Mouse (Mus musculus): ENCODE data around the gene Tfeb. TPM values are rescaled to one million over a fixed set of nuclear protein-coding genes. Genes with fewer than 3 reads are reported as not detected.

The Tfeb gene
- polyA plus RNA-seq, 1 experiment from 2014 or later, result 23.0 TPM

GRCm38 (mm10) chr17:47748791-47749553 lies 12.1 kb downstream of the Tfeb start:
- no peaks in the 10 kb centered on the region for H3K4me1 ChIP-seq (replicated peaks; ENCODE audit: insufficient read depth, low read length)
- H3K36me3 ChIP-seq (ENCODE audit: insufficient read depth, low read length), result no peaks in the 10 kb centered on the region
- peak; percentile 22 for DNase-seq (ENCODE audit: low spot score)
- WGBS, result 53% methylated on average over 14 of the region's 14 CpGs
- no peak overlapping the region for H3K4me2 ChIP-seq (ENCODE audit: low read length)
- 0 out of 2 replicates have a peak overlapping the region, but pooled peaks have one; percentile 37 for H3K27ac ChIP-seq
- peak; percentile 22; the same call in 1 of the 2 replicates for ATAC-seq (replicated peaks; ENCODE audit: low FRiP score, low read depth)
- H3K4me3 ChIP-seq (replicated peaks; ENCODE audit: low read depth, low read length), result no peak overlapping the region
- no peak overlapping the region for H3K9ac ChIP-seq (ENCODE audit: low read depth, low read length)
- H3K9me3 ChIP-seq (replicated peaks; ENCODE audit: low read length), result no peaks in the 10 kb centered on the region
- TF ChIP-seq CTCF (IDR thresholded peaks at IDR 0.05; ENCODE audit: low read depth), result no peak
- no peaks in the 10 kb centered on the region for H3K27me3 ChIP-seq (ENCODE audit: insufficient read depth, low read length)

- no peak for DNase-seq (ENCODE audit: low spot score)
- TF ChIP-seq CTCF (IDR thresholded peaks at IDR 0.05; ENCODE audit: low read depth), result no peak
- H3K9ac ChIP-seq (ENCODE audit: low read depth, low read length), result no peak overlapping the region
- H3K4me1 ChIP-seq (replicated peaks; ENCODE audit: insufficient read depth, low read length), result no peaks in the 10 kb centered on the region
- no peak overlapping the region for H3K4me3 ChIP-seq (replicated peaks; ENCODE audit: low read depth, low read length)
- 69% methylated on average over 3 of the region's 3 CpGs for WGBS
- no peaks in the 10 kb centered on the region for H3K9me3 ChIP-seq (replicated peaks; ENCODE audit: low read length)
- H3K27me3 ChIP-seq (ENCODE audit: insufficient read depth, low read length), result no peaks in the 10 kb centered on the region
- no peak overlapping the region for H3K4me2 ChIP-seq (ENCODE audit: low read length)
- no peaks in the 10 kb centered on the region for H3K36me3 ChIP-seq (ENCODE audit: insufficient read depth, low read length)
- no peak for ATAC-seq (replicated peaks; ENCODE audit: low FRiP score, low read depth)
- H3K27ac ChIP-seq, result no peak overlapping the region
Measured at GRCm38 (mm10) chr17:47749626-47750025, 12.8 kb downstream of the Tfeb start.

- WGBS, result 61% methylated on average over 6 of the region's 6 CpGs
- ATAC-seq (replicated peaks; ENCODE audit: low FRiP score, low read depth), result no peak
- H3K27me3 ChIP-seq (ENCODE audit: insufficient read depth, low read length), result no peaks in the 10 kb centered on the region
Measured at GRCm38 (mm10) chr17:47750101-47750500, 13.3 kb downstream of the Tfeb start.

GRCm38 (mm10) chr17:47751811-47752210 lies 15.0 kb downstream of the Tfeb start:
- DNase-seq (ENCODE audit: low spot score) (no peak), ATAC-seq (replicated peaks; ENCODE audit: low FRiP score, low read depth) (no peak)
- 72% methylated on average over 5 of the region's 5 CpGs for WGBS
- Histone ChIP-seq H3K4me1 (replicated peaks; ENCODE audit: insufficient read depth, low read length) (no peaks in the 10 kb centered on the region), H3K27me3 (ENCODE audit: insufficient read depth, low read length) (no peaks in the 10 kb centered on the region), H3K4me2 (ENCODE audit: low read length) (no peak overlapping the region), H3K9me3 (replicated peaks; ENCODE audit: low read length) (no peaks in the 10 kb centered on the region), H3K9ac (ENCODE audit: low read depth, low read length) (no peak overlapping the region), H3K36me3 (ENCODE audit: insufficient read depth, low read length) (no peaks in the 10 kb centered on the region), H3K27ac (no peak overlapping the region), H3K4me3 (replicated peaks; ENCODE audit: low read depth, low read length) (no peak overlapping the region)
- peak; percentile 21; the same call in 1 of the 2 replicates for TF ChIP-seq CTCF (IDR thresholded peaks at IDR 0.05; ENCODE audit: low read depth)

More at GRCm38 (mm10) chr17:47750101-47750500, 13.3 kb downstream of the Tfeb start:
- DNase-seq (ENCODE audit: low spot score), result no peak
- Histone ChIP-seq H3K9me3 (replicated peaks; ENCODE audit: low read length) (no peaks in the 10 kb centered on the region), H3K9ac (ENCODE audit: low read depth, low read length) (no peak overlapping the region), H3K4me2 (ENCODE audit: low read length) (no peak overlapping the region), H3K36me3 (ENCODE audit: insufficient read depth, low read length) (no peaks in the 10 kb centered on the region), H3K4me3 (replicated peaks; ENCODE audit: low read depth, low read length) (no peak overlapping the region), H3K27ac (no peak overlapping the region), H3K4me1 (replicated peaks; ENCODE audit: insufficient read depth, low read length) (no peaks in the 10 kb centered on the region)
- TF ChIP-seq CTCF (IDR thresholded peaks at IDR 0.05; ENCODE audit: low read depth), result no peak

GRCm38 (mm10) chr17:47753130-47753775 lies 16.4 kb downstream of the Tfeb start:
- no peaks in the 10 kb centered on the region for H3K9me3 ChIP-seq (replicated peaks; ENCODE audit: low read length)
- no peak overlapping the region for H3K27ac ChIP-seq
- ATAC-seq (replicated peaks; ENCODE audit: low FRiP score, low read depth) (no peak), DNase-seq (ENCODE audit: low spot score) (no peak)
- no peak overlapping the region for H3K9ac ChIP-seq (ENCODE audit: low read depth, low read length)
- no peak overlapping the region for H3K4me3 ChIP-seq (replicated peaks; ENCODE audit: low read depth, low read length)
- 93% methylated on average over 8 of the region's 8 CpGs for WGBS
- H3K36me3 ChIP-seq (ENCODE audit: insufficient read depth, low read length), result no peaks in the 10 kb centered on the region
- TF ChIP-seq CTCF (IDR thresholded peaks at IDR 0.05; ENCODE audit: low read depth), result no peak
- H3K4me1 ChIP-seq (replicated peaks; ENCODE audit: insufficient read depth, low read length), result no peaks in the 10 kb centered on the region
- no peak overlapping the region for H3K4me2 ChIP-seq (ENCODE audit: low read length)
- no peaks in the 10 kb centered on the region for H3K27me3 ChIP-seq (ENCODE audit: insufficient read depth, low read length)

GRCm38 (mm10) chr17:47754246-47754645 lies 17.4 kb downstream of the Tfeb start:
- WGBS, result 82% methylated on average over 10 of the region's 13 CpGs
- Histone ChIP-seq H3K27ac (no peak overlapping the region), H3K9me3 (replicated peaks; ENCODE audit: low read length) (no peaks in the 10 kb centered on the region), H3K27me3 (ENCODE audit: insufficient read depth, low read length) (no peaks in the 10 kb centered on the region), H3K36me3 (ENCODE audit: insufficient read depth, low read length) (no peaks in the 10 kb centered on the region), H3K4me3 (replicated peaks; ENCODE audit: low read depth, low read length) (no peak overlapping the region), H3K9ac (ENCODE audit: low read depth, low read length) (no peak overlapping the region), H3K4me1 (replicated peaks; ENCODE audit: insufficient read depth, low read length) (no peaks in the 10 kb centered on the region), H3K4me2 (ENCODE audit: low read length) (no peak overlapping the region)
- DNase-seq (ENCODE audit: low spot score), result no peak
- ATAC-seq (replicated peaks; ENCODE audit: low FRiP score, low read depth), result no peak
- no peak for TF ChIP-seq CTCF (IDR thresholded peaks at IDR 0.05; ENCODE audit: low read depth)
